ENCODE assay signal across 12 mouse cellular contexts in the genomic region with DNA sequence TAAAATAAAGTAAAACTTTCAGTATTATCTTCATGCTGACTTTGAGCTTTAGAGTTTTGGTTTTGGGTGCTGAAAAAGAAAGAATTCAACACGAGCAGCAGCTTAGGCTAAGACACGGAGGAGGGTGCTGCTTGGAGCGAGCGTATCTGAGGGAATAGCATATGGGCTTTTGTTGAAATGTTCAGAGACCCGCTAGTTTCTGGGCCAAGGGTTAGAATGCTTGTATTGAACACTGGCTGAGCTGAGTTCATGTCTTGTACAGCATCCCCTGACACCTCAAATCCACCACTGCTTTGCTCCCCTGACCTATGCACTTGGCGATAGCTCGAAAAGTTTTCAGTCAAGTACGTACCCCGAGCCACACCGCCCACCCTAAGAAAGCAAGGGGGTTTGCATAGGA. TPM values are rescaled to one million over a fixed set of nuclear protein-coding genes. Genes with fewer than 3 reads are reported as not detected.
DNase-seq lines count a peak whose midpoint lies in the region; ATAC-seq and TF ChIP-seq lines count a peak whose summit lies in the region.
"Had no signal": no experiment of that assay in that cellular context is flagged by ENCODE, and none has a peak within 500 bp of the region (broad histone marks: within the 10 kb centered on the region; RNA-seq: fewer than 3 reads in every experiment).

No protein-coding gene starts in this region.

- H3K9me3 ChIP-seq in embryonic facial prominence, embryonic 12.5 days = no peaks in the 10 kb centered on the region
- no peaks in the 10 kb centered on the region for H3K9me3 ChIP-seq in hindbrain, embryonic 13.5 days
- H3K9me3 ChIP-seq in midbrain, postnatal 0 days (ENCODE audit: low read length) = no peaks in the 10 kb centered on the region
- H3K9me3 ChIP-seq: lung, embryonic 15.5 days had no signal

- H3K27ac ChIP-seq in embryonic facial prominence, embryonic 12.5 days = no peak overlapping the region
- peak overlapping the region; percentile 97 for H3K27ac ChIP-seq in hindbrain, embryonic 13.5 days
- H3K27ac ChIP-seq in midbrain, postnatal 0 days (ENCODE audit: low read depth, low read length) = 0 out of 2 replicates have a peak overlapping the region, but pooled peaks have one; percentile 20
- H3K27ac ChIP-seq: lung, embryonic 15.5 days had no signal

- peak overlapping the region; percentile 48; the same call in 1 of the 2 replicates for H3K4me2 ChIP-seq in embryonic facial prominence, embryonic 12.5 days (replicated peaks)
- H3K4me2 ChIP-seq in hindbrain, embryonic 13.5 days = peak overlapping the region; percentile 85
- H3K4me2 ChIP-seq in midbrain, postnatal 0 days (ENCODE audit: low read depth, low read length, poor library complexity, severe bottlenecking) = peak overlapping the region; percentile 87

- H3K36me3 ChIP-seq in embryonic facial prominence, embryonic 12.5 days = no peaks in the 10 kb centered on the region
- no peaks in the 10 kb centered on the region for H3K36me3 ChIP-seq in hindbrain, embryonic 13.5 days
- no peaks in the 10 kb centered on the region for H3K36me3 ChIP-seq in midbrain, postnatal 0 days (ENCODE audit: insufficient read depth, low read length)
- H3K36me3 ChIP-seq: lung, embryonic 15.5 days had no signal

- peak overlapping the region; percentile 32 for H3K4me3 ChIP-seq in embryonic facial prominence, embryonic 12.5 days
- H3K4me3 ChIP-seq in hindbrain, embryonic 13.5 days = peak overlapping the region; percentile 69
- H3K4me3 ChIP-seq in midbrain, postnatal 0 days (ENCODE audit: low read depth, low read length) = peak overlapping the region; percentile 81

- 0 out of 2 replicates have a peak overlapping the region, but pooled peaks have one; percentile 27 for H3K9ac ChIP-seq in embryonic facial prominence, embryonic 12.5 days
- peak overlapping the region; percentile 84 for H3K9ac ChIP-seq in hindbrain, embryonic 13.5 days
- H3K9ac ChIP-seq in midbrain, postnatal 0 days (replicated peaks; ENCODE audit: low read length, poor library complexity, severe bottlenecking) = peak overlapping the region; percentile 73
- H3K9ac ChIP-seq: lung, embryonic 15.5 days had no signal

- TF ChIP-seq CTCF in midbrain, postnatal 0 days (IDR thresholded peaks at IDR 0.05) = no peak

- H3K4me1 ChIP-seq in embryonic facial prominence, embryonic 12.5 days = peaks cover 12% of the 10 kb centered on the region; the same call in 1 of the 2 replicates
- peaks cover 62% of the 10 kb centered on the region for H3K4me1 ChIP-seq in hindbrain, embryonic 13.5 days (replicated peaks)
- peaks cover 4% of the 10 kb centered on the region; the same call in 1 of the 2 replicates for H3K4me1 ChIP-seq in midbrain, postnatal 0 days (ENCODE audit: insufficient read depth, low read length)
- H3K4me1 ChIP-seq: lung, embryonic 15.5 days had no signal

- 7% methylated on average over 10 of the region's 10 CpGs for WGBS in embryonic facial prominence, embryonic 12.5 days
- 2% methylated on average over 10 of the region's 10 CpGs for WGBS in hindbrain, embryonic 13.5 days
- WGBS in midbrain, postnatal 0 days = under 1% methylated on average over 10 of the region's 10 CpGs

- peak; percentile 22 for DNase-seq in cerebellum, adult 8-10 months
- DNase-seq in midbrain, postnatal 0 days (ENCODE audit: low spot score) = no peak
- no peak for DNase-seq in gastrocnemius, postnatal 4 days (ENCODE audit: low spot score in 2 of 2)
- no peak for DNase-seq in ovary, adult 18-20 months (ENCODE audit: low spot score)
- no peak for DNase-seq in layer of hippocampus, postnatal 36 days

- ATAC-seq in cerebellum, adult (ENCODE audit: insufficient number of reproducible peaks, low FRiP score, low TSS enrichment) = no peak
- no peak for ATAC-seq in embryonic facial prominence, embryonic 12.5 days (ENCODE audit: insufficient number of reproducible peaks, insufficient read depth, low FRiP score, low TSS enrichment)
- no peak for ATAC-seq in hindbrain, embryonic 13.5 days (ENCODE audit: low FRiP score)
- ATAC-seq in midbrain, postnatal 0 days (ENCODE audit: low FRiP score) = no peak

- H3K27me3 ChIP-seq in embryonic facial prominence, embryonic 12.5 days = peaks cover 46% of the 10 kb centered on the region
- no peaks in the 10 kb centered on the region for H3K27me3 ChIP-seq in hindbrain, embryonic 13.5 days
- no peaks in the 10 kb centered on the region for H3K27me3 ChIP-seq in midbrain, postnatal 0 days (ENCODE audit: insufficient read depth, low read length)

RNA-seq across cellular contexts. Expression of gene Srrm4, which starts 0.9 kb away (rescaled TPM):
- 2.4 and 3.2 TPM in 2 replicates for polyA plus RNA-seq in embryonic facial prominence, embryonic 12.5 days (2016; fragmentation: Nextera tagmentation; extraction: Ambion mirVana)
- 21.8 and 23.6 TPM in 2 replicates for polyA plus RNA-seq in hindbrain, embryonic 13.5 days (2015; fragmentation: Nextera tagmentation; extraction: Ambion mirVana)
- 8.0 and 10.7 TPM in 2 replicates for total RNA-seq in midbrain, postnatal 0 days (2014; rRNA removed)
- polyA plus RNA-seq in midbrain, postnatal 0 days (2015; fragmentation: Nextera tagmentation; extraction: Ambion mirVana) = 11.2 and 15.4 TPM in 2 replicates
- under 1 TPM; 0.34 to 0.70 TPM for total RNA-seq in gastrocnemius, postnatal 4 days (2021)
- total RNA-seq in layer of hippocampus, postnatal 36 days (2021) = 10 to 100 TPM; 28.2 to 34.2 TPM
- total RNA-seq: common myeloid progenitor, adult 5-6 weeks; MEL had no signal
- polyA plus RNA-seq: thymus, postnatal 0 days had no signal

Comparison
In these comparisons a context has a peak if more than half of its experiments do, and no peak if none do; other contexts are left out.
1. H3K9ac ChIP-seq: peak in every context shown above with its lines; median percentile 84 in hindbrain, embryonic 13.5 days; 73 in midbrain, postnatal 0 days; 27 in embryonic facial prominence, embryonic 12.5 days.